Mouse (Mus musculus) layer of hippocampus, adult 11-12 months (tissue): ENCODE data around the gene Slc22a14.

Experiments used
- DNase-seq: peaks from one replicate; pipeline ENCODE4 v3.0.0; 2022; ENCODE audit warnings: low spot score

Gene Slc22a14

GRCm38 (mm10) chr9:119142066-119142465 lies 223.3 kb downstream of the Slc22a14 start:
- DNase-seq, result no peak

GRCm38 (mm10) chr9:119138836-119139235 lies 226.5 kb downstream of the Slc22a14 start:
- DNase-seq, result no peak

DNA sequence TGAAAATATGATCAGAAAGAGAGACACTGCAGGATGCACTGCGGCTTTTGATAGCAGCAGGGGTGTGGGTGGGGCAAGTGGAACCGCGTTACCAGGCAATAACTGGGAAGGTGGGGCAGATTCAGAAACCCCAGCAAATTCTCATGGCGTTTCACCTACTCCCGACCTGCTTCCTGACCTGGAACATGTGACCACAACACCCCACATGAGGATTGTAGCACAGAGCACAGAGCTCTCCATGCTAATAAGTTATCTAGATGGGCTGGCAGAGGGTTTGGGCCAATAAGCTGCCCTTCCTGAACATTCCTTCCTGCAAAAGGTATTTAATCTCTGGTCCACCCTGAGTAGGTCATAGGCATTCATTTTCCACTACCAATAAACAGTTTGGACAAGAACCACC lies 234.7 kb downstream of the Slc22a14 start:
- no peak for DNase-seq

DNA sequence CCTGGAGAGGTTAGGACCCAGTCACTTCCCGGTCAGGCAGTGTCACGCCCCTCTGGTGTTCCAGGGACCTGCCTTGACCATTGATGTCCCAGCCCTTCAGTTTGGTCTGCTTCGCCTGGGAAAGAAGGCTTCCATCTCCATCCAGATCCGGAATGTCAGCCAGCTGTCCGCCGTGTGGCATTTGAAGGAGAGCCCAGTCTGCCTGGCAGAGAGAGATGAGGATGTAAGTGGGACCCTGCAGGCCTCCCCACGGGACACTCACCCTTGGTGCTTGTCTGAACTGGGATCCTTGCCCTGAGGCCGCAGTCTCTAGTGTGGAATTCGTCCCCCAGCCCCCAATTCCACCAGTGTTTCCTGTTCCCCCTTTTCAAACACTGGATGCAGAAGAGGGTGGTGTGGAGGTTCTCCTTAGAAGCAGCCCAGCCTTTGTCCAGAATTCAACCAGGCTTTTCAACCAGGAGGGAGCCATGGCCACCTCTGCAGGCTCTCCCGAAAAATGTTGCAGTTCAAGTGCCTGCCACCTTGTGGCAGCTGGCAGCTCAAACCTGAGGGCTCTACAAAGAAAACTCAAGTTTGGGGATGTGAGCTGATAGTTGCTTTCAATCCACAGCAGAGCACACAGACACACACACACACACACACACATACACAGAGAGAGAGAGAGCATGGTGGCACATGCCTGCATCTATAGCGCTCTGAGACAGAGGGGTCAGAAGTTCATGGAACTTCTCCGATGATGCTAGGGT lies 236.7 kb downstream of the Slc22a14 start:
- no peak for DNase-seq

- DNase-seq, result no peak
Observed at GRCm38 (mm10) chr9:119122596-119123369, 242.6 kb downstream of the Slc22a14 start.

DNA sequence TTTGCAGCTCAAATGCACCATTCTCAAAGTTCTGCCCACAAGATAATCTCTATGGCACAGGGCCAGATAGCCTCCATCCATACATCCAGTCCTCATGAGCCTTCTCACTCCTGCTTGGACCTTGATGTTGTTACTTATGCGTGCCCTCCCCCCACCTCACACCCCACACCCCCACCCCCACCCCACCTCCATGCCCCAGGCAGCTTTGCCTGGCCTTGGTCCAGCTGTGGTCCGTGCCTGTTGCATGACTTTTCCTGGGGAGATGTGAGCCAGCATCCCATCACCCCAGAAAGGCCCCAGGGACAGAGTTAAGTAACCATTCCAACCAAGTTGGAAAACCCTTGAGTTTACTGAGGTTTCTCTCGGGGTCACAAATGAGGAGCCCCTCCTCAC lies 245.2 kb downstream of the Slc22a14 start:
- DNase-seq, result no peak
